Mouse (Mus musculus): ENCODE results near the gene Ldb1.
A peak's percentile ranks its signal among the peaks of the same experiment; 100 is the strongest.
"Not testable (repeated sequence)": the region's sequence is repeated elsewhere in the genome, so short reads cannot be mapped to it uniquely, and the experiment has no call there.

Gene Ldb1

DNA sequence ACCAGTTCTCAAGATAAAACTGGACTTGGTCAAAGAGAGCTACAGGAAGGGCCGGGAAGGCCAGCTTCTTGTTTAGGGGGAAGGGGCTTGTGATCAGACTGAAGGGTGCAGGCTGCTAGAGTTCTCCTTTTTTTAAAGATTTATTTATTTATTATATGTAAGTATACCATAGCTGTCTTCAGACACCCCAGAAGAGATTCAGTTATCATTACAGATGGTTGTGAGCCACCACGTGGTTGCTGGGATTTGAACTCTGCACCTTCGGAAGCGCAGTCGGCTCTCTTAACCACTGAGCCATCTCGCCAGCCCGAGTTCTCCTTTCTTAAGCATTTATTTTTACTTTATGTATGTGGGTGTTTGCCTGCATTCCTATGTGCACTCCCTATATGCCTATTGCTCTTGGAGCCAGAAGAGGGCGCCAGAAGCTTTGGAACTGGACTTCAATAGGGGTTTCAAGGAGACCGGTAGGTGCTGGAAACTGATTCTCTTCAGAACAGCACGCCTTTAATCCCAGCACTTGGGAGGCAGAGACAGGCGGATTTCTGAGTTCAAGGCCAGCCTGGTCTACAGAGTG, 16.2 kb downstream of the Ldb1 start:
- DNase-seq (ENCODE audit: low read depth, low spot score) = no peak

DNA sequence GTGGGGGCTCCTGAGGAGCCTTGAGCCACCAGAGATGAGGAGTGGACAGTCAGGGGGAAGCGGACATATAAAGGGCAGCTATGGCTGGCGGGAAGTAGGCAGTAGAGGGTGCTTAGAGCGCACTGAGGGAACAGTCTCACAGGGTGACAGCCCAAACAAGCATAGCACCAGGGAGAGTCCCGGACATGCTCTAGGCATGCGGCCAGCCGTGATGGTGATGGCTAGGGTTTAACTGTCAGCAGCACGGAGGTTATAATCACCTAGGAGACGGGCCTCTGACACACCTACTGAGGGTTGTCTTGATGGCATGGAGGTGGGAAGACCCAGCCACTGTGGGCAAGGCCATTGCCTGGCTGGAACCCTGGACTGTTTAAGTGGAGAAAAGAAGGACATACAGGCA, 18.4 kb downstream of the Ldb1 start:
- no peak for DNase-seq (ENCODE audit: low read depth, low spot score)

DNA sequence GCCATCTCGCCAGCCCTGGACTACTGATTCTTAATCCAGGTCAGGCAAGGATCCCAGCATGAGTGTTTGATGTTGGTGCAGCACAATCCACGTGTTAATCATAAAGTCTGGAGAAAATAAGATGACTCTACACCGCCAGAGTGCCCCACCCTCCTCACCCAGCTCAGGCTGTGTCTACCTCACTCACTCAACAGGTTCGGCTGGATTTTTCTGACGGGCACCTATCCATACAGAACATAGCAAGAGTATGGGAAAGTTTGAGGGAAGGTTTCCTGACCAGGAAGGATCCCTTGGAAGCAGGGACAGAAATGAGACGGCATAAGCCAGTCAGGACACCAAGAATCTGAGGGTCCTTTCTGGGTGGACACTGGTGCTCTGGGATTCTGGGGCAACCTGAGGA, 20.1 kb downstream of the Ldb1 start:
- no peak for DNase-seq (ENCODE audit: low read depth, low spot score)

DNA sequence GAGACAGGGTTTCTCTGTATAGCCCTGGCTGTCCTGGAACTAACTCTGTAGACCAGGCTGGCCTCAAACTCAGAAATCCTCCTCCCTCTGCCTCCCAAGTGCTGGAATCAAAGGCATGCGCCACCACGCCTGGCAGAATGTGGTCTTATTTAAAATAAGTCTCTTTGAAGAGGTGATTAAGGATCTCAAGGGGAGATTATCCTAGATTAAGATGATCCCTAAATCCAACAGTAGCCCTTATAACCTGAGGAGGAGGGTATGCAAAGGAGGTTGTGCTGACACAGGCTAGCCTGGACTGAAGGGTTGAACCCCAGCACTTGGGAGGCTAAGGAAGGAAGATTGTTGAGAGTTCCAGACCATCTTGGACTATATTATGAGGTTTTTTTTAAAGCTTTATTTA, 29.0 kb downstream of the Ldb1 start:
- no peak for DNase-seq (ENCODE audit: low read depth, low spot score)

DNA sequence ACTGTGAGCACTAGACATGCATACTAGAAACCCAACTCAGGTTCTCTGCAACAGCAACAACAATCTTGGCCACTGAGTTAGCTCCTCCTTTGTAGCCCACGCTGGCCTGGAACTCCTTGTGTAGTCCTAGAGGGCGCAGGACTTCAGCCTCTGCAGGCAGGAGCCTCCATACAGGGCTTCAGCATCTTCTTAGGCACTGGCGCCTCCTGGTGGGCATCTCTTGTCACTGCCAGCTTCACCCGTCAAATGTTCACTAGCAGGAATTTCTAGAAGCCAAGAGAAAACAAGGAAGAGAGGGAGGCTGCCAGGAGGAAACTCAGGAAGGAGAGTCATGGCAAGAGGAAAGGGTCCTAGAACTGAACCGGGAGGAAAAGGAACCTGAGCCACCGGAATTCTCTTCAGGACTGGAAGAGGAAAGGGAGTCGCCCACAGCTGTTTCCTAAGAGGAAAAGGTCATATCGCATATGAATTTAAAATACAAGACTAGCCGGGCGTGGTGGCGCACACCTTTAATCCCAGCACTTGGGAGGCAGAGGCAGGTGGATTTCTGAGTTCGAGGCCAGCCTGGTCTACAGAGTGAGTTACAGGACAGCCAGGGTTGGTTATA, 30.3 kb downstream of the Ldb1 start:
- DNase-seq (ENCODE audit: low read depth, low spot score) = peak; percentile 42

DNA sequence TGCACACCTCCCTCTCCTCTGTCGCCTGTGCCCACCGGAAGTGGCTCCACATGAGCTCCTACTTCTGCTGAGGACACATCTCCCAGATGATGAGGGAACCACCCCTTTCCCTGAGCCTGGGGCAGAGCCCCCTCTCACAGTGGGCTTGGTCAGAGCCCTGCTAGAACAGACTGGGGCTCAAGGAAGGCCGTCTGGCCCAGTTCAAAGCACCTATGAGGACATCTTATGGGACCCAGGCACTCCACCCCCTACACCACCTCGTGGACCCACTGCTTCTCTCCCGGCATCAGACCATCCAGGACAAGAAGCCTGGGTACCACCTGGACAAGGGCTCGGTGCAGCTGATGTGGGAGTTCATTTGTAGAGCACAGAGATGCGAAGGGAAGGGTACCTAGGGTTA, 39.3 kb downstream of the Ldb1 start:
- no peak for DNase-seq (ENCODE audit: low read depth, low spot score)

DNA sequence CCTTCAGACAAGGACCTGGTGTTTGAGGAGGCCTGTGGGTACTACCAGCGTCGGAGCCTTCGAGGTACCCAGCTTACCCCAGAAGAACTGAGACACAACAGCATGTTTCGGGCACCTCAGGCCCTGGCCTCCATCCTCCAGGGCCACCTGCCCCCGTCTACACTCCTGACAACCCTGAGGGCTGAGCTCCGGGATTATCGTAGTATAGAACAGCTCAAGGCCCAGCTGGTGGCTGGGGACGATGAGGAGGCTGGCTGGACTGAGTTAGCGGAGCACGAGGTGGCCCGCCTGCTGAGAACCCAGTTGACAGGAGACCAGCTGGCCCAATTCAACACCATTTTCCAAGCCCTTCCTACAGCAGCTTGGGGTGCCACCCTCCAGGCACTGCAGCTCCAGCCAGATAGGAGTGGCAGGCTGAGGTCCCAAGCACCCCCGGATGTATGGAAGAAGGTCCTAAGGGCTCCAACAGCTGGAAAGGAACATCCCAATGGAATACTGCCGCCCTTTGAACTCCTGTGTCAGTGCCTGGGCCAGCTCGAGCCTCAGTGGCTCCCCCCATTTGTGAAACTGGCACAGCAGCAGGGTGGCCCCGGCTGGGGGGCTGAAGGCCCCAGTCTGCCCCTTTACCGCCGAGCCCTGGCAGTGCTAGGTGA, 40.1 kb downstream of the Ldb1 start:
- DNase-seq (ENCODE audit: low read depth, low spot score) = no peak

DNA sequence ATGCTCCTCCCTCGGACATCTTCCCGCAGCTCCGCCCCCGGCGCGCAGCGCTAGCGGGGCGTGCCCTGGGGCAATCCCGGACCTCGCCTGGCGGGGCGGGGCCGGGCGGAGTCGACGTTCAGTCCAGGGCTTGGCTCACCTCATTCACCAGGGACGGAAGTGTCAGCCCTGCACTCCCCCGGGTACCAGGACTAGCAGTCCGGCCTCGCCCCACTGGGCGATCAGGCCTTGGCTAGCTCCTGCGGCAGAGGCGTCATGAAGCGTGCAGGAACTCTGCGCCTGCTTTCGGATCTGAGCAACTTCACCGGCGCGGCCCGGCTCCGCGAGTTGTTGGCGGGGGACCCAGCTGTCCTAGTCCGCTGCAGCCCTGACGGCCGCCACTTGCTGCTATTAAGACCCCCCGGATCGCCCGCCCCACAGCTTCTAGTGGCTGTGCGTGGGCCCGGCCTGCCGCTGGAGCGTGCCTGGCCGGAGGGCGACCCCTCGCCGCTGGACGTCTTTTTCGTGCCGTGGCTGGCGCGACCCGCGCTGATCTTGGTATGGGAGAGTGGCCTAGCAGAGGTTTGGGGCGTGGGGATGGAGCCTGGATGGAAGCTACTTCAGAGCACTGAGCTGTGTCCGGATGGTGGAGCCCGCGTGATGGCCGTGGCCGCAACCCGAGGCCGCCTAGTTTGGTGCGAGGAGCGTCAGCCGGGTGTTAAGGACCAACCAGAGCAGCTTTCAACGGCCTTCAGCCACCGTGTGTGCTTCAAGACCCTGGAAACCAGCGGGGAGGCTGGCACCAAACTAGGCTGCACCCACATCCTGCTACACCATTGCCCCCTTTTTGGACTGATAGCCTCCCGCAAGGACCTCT, 41.4 kb downstream of the Ldb1 start, which contains the start of gene Hps6:
TSS of gene Hps6 (plus strand) at position 138 of the 856 bp plus-strand sequence.
- no peak for DNase-seq (ENCODE audit: low read depth, low spot score)

DNA sequence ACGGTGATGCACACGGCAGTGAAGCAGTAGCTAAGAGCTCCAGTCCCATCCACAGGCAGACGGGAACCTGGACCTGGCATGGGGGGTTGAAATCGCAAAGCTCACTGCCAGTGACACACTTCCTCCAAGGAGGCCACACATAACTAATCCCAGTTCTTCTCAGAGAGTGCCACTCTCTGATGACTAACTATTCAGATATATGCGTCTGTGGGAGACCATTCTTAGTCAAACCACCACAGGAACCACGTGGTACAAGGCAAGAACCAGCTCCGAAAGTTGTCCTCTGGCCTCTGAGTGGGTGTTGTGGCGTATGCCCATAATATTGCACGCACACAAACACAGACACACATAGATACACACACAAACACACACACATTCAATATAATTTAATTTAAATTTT, 42.7 kb downstream of the Ldb1 start:
- no peak for DNase-seq (ENCODE audit: low read depth, low spot score)

DNA sequence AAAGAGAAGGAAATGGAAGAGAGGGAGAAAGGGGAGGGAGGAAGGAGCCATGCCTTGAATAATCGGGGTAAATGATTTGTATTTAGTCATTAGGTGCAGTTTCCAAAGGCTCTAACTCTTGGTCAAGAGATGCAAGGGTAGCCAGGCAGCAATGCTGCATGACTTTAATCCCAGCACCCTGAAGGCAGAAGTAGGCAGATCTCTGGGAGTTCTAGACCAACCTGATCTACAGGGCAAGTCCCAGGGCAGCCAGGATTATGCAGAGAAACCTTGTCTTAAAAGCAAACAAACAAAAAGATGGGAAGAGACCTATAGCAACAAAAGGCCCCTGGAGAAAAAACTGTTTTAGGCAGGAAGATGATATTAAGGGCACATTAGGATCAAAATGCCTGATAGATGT, 45.6 kb downstream of the Ldb1 start:
- DNase-seq (ENCODE audit: low read depth, low spot score) = no peak

DNA sequence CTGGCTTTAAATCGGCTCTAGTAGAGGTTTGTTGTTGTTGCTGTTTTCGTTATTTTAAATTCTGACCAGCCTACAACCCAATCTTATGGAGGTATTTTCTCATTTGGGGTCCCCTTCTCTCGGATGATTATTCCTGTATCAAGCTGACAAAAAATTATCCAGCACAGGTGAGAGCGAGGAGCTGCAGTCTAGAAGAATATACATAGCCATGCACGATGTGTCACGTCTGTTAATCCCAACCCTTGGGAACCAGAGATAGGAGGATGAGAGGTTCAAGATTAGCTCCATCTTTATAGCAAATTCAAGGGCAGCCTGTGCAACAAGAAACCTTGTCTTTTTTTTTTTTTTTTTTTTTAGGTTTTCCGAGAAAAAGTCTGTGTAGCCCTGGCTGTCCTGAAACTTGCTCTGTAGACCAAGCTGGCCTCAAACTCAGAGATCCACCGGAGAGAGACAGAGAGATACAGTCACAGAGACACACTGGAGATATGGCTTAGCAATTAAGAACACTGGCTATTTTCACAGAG, 46.3 kb downstream of the Ldb1 start:
- no peak for DNase-seq (ENCODE audit: low read depth, low spot score)

DNA sequence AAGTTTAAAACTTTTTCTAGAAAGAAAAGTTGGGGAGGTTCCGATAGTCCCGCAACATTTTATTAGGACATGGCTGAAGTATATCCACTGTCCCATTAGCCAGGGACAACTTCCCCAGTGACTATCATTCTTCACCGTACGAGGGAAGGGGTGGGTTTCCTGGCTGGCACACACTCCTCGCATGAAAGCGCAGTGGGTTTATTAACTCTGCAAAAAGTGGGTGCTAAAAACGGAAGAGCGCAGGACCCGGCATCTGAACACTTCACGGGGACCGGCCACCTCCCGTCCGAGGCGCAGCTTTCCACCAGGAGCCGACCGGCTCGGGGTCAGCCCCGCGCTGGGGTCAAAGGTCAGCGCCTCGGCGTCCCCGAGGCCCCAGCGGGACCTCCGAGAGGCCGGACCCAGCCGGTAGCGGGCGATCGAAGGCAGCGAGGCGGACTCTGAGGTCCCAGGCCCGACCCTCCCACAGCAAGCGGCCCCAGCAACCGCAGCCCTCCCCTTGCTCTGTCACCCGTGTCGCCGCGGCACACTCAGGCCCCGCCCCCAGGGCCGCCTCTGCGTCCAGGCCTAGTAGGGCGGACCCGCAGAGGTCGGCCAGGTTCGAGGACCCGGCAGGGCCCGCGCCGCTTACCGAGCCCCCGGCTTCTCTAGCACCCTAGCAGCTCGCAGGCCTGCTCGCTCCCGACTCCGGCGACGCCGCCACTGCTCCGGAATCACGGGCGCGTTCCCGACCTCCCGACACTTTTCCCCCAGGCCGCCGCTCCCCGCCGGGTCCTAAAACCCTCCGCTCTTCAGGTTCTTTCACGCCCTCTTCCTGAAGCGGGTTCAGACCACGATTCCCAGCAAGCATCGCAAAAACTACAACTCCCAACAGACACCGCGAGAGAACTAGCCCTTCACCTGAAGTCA, 47.0 kb downstream of the Ldb1 start, which contains the start of gene Armh3:
TSS of gene Armh3 (minus strand) at position 704 of the 909 bp plus-strand sequence.
- DNase-seq (ENCODE audit: low read depth, low spot score) = peak; percentile 91

DNA sequence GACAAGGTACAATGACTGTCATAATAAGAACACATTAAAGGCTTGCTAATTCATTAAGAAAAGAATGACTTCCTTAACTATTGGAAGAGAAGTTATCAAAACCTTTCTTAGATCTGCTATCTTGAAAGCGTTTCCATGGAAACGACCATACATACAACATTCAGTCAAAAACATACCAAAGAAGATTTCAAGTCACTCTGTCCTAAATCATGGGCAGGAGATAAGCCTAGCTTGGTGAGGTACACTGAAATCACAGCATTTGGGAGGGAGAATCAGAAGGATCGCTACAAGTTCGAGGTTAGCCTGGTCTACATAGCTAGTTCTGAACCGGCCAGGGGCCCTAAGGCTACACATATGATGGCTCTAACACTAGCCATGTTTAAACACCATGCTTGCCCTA, 47.6 kb downstream of the Ldb1 start:
- DNase-seq (ENCODE audit: low read depth, low spot score) = no peak

DNA sequence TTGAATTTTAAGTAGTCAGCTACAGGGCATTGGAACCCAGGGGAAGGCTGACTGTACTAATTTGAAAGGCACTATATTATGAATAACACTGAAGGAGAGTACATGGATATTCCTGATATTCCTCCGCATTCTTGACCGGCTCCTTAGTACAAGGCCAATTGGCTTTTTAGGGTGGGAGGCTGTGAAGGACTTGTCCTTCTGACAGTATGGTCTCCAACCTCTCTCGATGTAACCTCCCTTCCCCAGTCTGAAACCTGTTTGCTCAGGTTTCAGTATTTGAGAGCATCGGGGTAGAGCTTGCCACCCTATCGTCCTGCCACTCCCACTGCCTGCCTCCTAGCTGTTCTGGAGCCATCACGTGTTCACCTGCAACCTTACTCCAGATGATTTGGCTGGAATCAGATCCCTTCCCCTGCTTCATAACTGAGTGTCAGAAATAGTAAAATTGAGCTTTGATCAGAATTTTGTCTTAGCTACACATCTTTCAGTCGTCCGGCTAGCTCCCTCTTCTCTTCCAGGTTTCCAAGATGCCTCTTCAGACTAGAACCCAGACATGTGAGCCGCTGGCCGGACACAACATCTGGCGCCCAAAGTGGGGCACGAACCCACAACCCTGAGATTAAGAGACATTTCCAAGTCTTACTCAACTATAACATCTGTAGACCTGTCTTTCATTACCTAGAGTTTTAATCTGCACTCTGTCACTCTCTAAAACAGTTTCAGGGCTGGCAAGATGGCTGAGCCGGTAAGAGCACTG, 50.9 kb downstream of the Ldb1 start:
- no peak for DNase-seq (ENCODE audit: low read depth, low spot score)

DNA sequence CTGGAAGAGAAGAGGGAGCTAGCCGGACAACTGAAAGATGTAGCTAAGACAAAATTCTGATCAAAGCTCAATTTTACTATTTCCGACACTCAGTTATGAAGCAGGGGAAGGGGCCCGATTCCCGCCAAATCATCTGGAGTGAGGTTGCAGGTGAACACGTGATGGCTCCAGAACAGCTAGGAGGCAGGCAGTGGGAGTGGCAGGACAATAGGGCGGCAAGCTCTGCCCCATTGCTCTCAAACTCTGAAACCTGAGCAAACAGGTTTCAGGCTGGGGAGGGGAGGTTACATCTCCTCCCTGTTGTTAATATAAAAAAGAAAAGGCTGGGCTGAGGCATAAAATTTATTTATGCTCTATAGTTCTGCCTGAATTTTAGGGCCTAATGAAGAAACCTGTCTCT, 51.6 kb downstream of the Ldb1 start:
- DNase-seq (ENCODE audit: low read depth, low spot score) = not testable (repeated sequence)

DNA sequence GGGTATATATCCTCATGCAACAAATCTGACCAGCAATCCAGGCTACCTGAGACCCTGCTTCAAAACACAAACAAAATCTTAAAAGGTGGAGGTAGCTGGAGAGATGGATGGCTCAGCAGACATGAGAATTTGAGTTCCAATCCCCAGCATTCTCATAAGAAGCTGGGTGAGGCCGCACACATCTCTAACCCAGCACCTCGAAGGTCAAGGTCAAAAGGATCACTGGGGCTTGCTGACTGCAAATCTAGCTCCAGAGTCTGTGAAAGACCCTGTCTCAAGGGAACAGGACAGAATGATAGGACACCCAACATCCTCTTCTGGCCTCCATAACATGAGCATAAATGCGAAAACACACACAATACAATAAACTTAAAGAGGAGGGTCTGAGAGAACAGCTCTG, 53.8 kb downstream of the Ldb1 start:
- DNase-seq (ENCODE audit: low read depth, low spot score) = no peak

DNA sequence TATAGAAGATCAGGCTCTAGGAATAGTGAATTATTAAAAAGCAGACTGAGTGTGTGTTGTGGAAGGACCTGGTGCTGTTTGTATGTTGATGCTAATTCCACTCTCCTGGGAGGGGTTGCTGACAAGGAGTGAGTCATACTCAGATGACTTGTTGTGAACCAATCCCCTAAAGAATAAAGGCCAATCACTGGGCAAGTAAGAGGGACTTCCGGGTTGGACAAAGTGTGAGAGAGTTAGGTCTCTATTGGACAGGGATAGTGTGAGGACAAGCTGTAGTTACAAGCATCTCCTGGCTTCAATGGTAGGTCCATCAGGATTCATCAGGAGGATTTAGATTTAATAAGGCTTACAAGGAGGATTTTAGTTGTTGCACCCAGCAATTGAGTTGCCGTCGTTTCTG, 56.8 kb downstream of the Ldb1 start:
- DNase-seq (ENCODE audit: low read depth, low spot score) = no peak

DNA sequence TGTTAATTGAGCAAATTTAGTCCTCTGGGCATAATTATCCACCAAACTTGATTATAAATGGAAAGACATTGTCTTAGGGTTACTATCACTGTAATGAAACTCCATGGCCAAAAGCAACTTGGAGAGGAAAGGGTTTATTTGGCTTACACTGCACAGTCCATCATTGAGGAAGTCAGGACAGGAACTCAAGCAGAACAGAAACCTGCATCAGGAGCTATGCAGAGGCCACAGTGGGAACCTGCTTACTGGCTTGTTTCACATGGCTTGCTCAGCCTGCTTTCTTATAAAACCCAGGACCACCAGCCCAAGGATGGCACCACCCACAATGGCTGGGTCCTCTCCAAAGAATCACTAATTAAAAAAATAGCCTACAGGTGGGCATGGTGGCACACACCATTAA, 60.6 kb downstream of the Ldb1 start:
- no peak for DNase-seq (ENCODE audit: low read depth, low spot score)
